Mouse (Mus musculus): ENCODE measurements at regions not wholly inside any gene's neighbourhood (a gene's known extent, or its start where the extent isn't known, plus 50 kb on each side); places are given as distances from the start of the nearest gene placed in this dataset.
A peak's percentile ranks its signal among the peaks of the same experiment; 100 is the strongest.

DNA sequence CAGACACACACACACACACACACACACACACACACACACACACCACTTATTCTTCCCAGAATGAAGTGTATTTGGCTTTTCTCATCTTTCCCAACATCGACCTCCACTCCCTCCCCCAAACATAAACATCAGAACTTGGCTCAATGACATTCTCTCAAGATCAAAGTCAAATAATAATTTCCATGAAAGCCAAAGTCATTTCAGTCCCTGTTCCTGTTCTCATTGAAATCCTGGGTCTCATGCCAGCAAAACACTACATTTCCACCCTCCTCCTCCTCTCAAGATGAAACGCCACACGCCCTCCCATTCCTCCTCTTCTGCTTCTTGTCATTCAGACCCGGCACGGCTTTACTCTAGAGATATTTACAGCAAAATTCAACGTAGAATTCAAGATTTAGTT lies 173.1 kb upstream of the Slc24a2 start:
- peak; percentile 14 for DNase-seq
- Histone ChIP-seq H3K4me3 (replicated peaks; ENCODE audit: extremely low read depth, low read depth, low read length) (no peak overlapping the region), H3K4me1 (ENCODE audit: control insufficient read depth, insufficient read depth, low read length) (peaks cover 9% of the 10 kb centered on the region)
- WGBS, result 14% methylated on average over 6 of the region's 6 CpGs
- TF ChIP-seq CTCF (IDR thresholded peaks at IDR 0.05; ENCODE audit: insufficient read depth, low read length) (no peak), POLR2A (IDR thresholded peaks at IDR 0.05; ENCODE audit: borderline replicate concordance, extremely low read depth, low read depth, low read length) (no peak)

DNA sequence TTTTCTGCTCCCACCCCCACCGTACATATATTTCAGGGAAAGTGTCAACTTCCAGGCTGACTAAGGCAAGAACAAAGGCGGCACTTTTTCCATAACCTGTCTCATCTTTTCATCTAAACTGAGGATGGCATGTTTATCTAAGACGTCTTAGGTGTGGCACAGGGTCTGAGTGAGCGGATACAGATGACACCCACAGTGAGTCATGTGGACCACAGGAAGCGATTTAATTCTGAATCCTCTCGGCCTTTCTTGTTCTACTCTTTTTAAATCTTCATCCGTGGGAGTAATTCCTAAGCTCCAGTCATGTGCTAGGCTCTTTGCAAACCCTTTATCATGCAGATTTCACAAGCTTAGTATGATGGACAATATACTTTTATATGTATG lies 171.9 kb upstream of the Slc24a2 start:
- TF ChIP-seq POLR2A (IDR thresholded peaks at IDR 0.05; ENCODE audit: borderline replicate concordance, extremely low read depth, low read depth, low read length), result no peak
- TF ChIP-seq CTCF (IDR thresholded peaks at IDR 0.05; ENCODE audit: insufficient read depth, low read length), result no peak
- 44% methylated on average over 7 of the region's 7 CpGs for WGBS
- Histone ChIP-seq H3K4me3 (replicated peaks; ENCODE audit: extremely low read depth, low read depth, low read length) (no peak overlapping the region), H3K4me1 (ENCODE audit: control insufficient read depth, insufficient read depth, low read length) (peaks cover 9% of the 10 kb centered on the region)
- no peak for DNase-seq

DNA sequence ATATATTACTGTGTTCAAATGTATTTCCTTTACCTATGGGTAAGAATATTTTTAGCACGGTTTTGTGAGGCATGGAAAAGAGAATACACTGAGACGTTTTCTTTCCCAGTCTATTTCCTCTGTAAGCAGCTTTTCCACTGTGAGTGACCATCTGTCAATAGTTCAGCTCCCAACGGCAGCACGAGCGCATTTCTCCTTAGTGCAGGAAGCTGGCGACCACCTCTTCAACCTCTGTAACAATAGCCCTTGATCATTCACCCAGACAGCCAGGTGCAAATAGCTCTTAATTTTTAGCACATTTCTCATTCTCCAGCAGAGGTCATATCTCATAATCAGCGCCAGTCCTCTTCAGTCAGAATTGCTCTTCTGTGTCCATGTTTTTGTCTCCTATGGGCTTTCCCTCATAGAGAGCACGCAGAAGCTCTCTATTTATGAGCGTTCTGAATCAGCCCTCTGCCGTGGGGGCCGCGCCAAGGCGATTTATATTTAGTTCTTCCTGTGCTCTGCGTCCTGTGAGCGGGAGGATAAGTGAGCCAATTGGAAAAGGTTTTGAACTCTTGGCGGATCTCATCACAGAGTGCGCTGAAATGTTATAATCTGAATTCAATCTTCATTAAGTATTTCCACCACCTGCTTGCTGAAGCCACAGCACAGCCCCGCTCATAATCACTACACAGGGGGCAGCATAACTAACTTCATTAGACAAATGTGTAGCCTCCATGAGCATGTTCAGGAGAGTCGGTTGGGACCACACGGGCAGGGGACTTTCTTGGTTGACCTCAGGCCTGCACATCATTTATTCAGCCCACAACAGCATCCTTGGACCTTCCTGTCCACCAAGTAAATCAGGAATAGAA lies 171.3 kb upstream of the Slc24a2 start:
- 17% methylated on average over 20 of the region's 20 CpGs for WGBS
- Histone ChIP-seq H3K4me3 (replicated peaks; ENCODE audit: extremely low read depth, low read depth, low read length) (no peak overlapping the region), H3K4me1 (ENCODE audit: control insufficient read depth, insufficient read depth, low read length) (peaks cover 9% of the 10 kb centered on the region)
- TF ChIP-seq CTCF (IDR thresholded peaks at IDR 0.05; ENCODE audit: insufficient read depth, low read length), result no peak
- no peak for TF ChIP-seq POLR2A (IDR thresholded peaks at IDR 0.05; ENCODE audit: borderline replicate concordance, extremely low read depth, low read depth, low read length)
- DNase-seq, result no peak

DNA sequence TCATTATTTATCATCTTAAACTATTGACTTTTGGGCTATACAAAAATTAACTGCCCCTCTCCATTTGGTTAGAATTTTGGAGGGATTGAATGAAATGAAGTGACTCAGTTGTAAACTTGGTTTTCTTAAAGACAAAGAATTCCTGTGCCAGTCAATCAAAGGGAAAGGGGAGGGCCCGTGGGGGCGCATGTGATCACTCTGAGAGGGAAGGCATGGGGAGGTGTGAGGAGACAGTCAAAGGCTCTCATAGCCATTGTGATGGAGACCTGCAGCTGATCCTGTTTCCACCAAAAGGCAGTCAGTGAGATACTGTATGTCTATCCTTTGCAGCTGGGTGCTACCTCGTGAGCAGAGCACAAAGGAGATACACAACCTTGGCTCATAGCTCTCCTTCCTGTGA lies 156.6 kb upstream of the Slc24a2 start:
- Histone ChIP-seq H3K4me3 (replicated peaks; ENCODE audit: extremely low read depth, low read depth, low read length) (no peak overlapping the region), H3K4me1 (ENCODE audit: control insufficient read depth, insufficient read depth, low read length) (no peaks in the 10 kb centered on the region)
- TF ChIP-seq CTCF (IDR thresholded peaks at IDR 0.05; ENCODE audit: insufficient read depth, low read length) (no peak), POLR2A (IDR thresholded peaks at IDR 0.05; ENCODE audit: borderline replicate concordance, extremely low read depth, low read depth, low read length) (no peak)
- no peak for DNase-seq
- 85% methylated on average over 3 of the region's 3 CpGs for WGBS

DNA sequence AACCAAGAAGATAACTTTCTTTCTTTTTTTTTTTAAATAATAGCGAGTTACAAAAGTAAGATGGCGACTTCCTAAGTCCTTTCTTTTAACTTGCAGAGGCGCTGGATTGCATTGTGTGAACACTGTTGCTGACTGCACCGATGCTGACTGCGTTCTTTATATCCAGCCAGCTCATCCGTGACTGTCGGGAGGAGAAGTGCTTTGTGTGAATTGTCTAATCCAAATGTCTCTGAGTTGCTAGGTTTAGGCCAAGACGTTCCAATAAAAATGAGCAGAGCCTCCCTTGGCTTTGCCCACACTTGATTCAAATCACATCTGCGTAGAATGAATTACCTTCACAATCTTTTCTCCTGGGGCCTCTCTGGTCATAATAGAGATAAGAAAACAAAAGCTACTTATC lies 156.0 kb upstream of the Slc24a2 start:
- TF ChIP-seq CTCF (IDR thresholded peaks at IDR 0.05; ENCODE audit: insufficient read depth, low read length) (no peak), POLR2A (IDR thresholded peaks at IDR 0.05; ENCODE audit: borderline replicate concordance, extremely low read depth, low read depth, low read length) (no peak)

DNA sequence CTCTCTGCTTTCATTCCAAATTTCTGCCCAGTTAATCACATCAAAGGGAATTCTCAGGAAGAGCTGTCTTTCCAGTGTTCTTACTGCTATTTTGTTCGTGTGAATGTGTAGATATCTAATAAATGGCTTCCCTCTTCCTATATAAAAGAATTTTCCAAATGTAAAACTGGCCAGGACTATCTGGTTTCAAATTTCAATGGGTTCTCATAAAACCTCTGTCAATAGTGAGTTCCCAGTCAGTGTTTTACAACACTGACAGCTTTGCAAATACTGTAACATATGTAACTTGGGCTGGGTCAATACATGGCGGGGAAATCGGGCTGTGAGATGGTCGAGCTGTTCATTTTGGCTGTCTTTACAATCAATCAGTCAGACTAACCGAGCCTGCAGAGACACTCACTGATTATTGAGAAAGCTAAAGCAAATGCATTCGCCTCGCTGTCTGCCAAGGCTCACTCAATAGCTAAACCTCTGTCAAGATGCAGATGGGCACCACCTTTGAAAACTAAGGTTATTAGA lies 155.0 kb upstream of the Slc24a2 start:
- 37% methylated on average over 7 of the region's 7 CpGs for WGBS
- Histone ChIP-seq H3K4me3 (replicated peaks; ENCODE audit: extremely low read depth, low read depth, low read length) (no peak overlapping the region), H3K4me1 (ENCODE audit: control insufficient read depth, insufficient read depth, low read length) (no peaks in the 10 kb centered on the region)
- DNase-seq, result no peak
- no peak for TF ChIP-seq POLR2A (IDR thresholded peaks at IDR 0.05; ENCODE audit: borderline replicate concordance, extremely low read depth, low read depth, low read length)
- TF ChIP-seq CTCF (IDR thresholded peaks at IDR 0.05; ENCODE audit: insufficient read depth, low read length), result no peak

More for the DNA sequence above, 156.0 kb upstream of the Slc24a2 start:
- 88% methylated on average over 9 of the region's 9 CpGs for WGBS
- no peak for DNase-seq
- Histone ChIP-seq H3K4me1 (ENCODE audit: control insufficient read depth, insufficient read depth, low read length) (no peaks in the 10 kb centered on the region), H3K4me3 (replicated peaks; ENCODE audit: extremely low read depth, low read depth, low read length) (no peak overlapping the region)

DNA sequence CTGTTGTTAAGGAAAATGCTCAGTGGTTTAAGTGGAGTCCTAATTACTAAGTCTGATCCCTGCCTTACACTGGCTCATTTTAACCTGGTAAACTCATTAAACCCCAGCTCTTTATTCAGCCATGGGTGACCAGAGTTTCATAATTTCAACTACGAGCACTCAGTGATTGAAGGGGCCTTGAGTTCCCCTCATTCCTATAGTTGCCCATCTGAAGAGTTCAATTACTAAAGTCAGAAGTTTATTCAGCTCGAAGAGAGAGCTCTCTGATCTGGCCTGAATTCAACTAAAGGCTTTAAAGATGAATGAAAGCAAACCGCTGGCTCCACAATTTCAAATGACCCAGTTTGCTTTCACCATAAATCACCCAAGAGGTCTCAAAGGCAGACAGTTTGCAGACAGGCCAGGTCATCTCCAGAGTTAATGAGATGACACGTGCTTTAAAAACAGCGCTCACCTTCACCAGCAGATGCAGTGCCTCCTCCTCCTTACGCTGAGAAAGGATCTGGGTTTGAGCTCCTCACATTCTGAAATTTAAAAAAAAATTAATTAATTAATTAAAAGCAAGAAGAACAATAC lies 154.3 kb upstream of the Slc24a2 start:
- 46% methylated on average over 6 of the region's 6 CpGs for WGBS
- DNase-seq, result no peak
- Histone ChIP-seq H3K4me3 (replicated peaks; ENCODE audit: extremely low read depth, low read depth, low read length) (no peak overlapping the region), H3K4me1 (ENCODE audit: control insufficient read depth, insufficient read depth, low read length) (no peaks in the 10 kb centered on the region)
- no peak for TF ChIP-seq POLR2A (IDR thresholded peaks at IDR 0.05; ENCODE audit: borderline replicate concordance, extremely low read depth, low read depth, low read length)

DNA sequence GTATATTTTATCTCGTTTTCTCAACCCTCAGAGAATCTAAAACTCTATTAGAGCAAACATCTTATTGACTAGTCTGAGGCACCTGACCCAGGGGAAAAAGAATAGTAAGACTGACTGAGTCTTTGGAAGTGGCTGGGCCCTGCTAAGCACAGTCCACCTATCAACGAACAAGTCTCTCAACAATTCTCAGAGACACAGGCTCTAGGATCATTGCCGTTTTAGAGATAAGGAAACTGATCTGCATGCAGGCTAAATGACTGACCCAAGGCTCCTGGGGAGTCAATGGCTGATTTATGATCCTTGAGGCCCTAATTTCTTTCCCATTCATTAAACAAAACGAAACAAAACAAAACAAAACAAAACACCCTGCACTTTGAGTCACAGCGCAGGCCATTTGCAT lies 150.4 kb upstream of the Slc24a2 start:
- no peaks in the 10 kb centered on the region for H3K4me1 ChIP-seq (ENCODE audit: control insufficient read depth, insufficient read depth, low read length)
- no peak for DNase-seq
- WGBS, result 71% methylated on average over 5 of the region's 5 CpGs
- no peak overlapping the region for H3K4me3 ChIP-seq (replicated peaks; ENCODE audit: extremely low read depth, low read depth, low read length)
- no peak for TF ChIP-seq CTCF (IDR thresholded peaks at IDR 0.05; ENCODE audit: insufficient read depth, low read length)
- no peak for TF ChIP-seq POLR2A (IDR thresholded peaks at IDR 0.05; ENCODE audit: borderline replicate concordance, extremely low read depth, low read depth, low read length)

DNA sequence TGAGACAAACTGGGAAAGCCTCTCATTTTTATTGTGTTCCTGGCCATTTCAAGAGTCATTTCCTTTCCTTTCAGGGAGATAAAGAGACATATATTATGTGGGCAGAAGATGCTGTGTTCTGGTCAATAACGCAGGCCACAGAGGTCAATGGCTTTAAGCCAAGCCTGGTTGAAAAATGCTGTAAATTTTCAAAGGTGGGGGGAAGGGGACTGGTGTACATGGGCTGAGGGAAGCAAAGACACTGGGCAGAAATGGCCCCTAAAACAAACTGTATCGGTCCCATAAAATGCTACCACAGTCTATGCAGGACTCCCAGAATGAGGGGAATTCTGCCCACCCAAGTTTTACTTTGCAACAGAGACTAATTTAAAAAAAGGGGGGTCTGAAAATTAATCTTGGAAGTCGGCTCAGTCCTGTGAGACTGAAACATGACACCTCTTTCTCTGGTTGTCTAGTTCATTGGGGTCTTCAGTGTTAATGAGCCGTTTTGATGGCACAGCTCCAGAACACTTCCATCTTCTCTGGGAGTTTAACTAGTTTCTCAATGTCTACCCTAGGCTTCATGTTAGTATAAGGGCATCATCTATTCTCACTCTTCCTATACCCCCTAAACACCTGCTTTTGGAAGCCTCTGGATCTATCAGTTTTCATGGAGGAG lies 149.4 kb upstream of the Slc24a2 start:
- no peak for TF ChIP-seq CTCF (IDR thresholded peaks at IDR 0.05; ENCODE audit: insufficient read depth, low read length)
- no peak for TF ChIP-seq POLR2A (IDR thresholded peaks at IDR 0.05; ENCODE audit: borderline replicate concordance, extremely low read depth, low read depth, low read length)
- 63% methylated on average over 4 of the region's 4 CpGs for WGBS
- DNase-seq, result no peak
- no peaks in the 10 kb centered on the region for H3K4me1 ChIP-seq (ENCODE audit: control insufficient read depth, insufficient read depth, low read length)
- H3K4me3 ChIP-seq (replicated peaks; ENCODE audit: extremely low read depth, low read depth, low read length), result no peak overlapping the region

Data from lung, adult 2 months (tissue).